Mouse (Mus musculus): Measurements from ENCODE around the gene Stk32c. TPM values are rescaled to one million over a fixed set of nuclear protein-coding genes. Genes with fewer than 3 reads are reported as not detected.

The Stk32c gene
- 0.14 and 0.16 TPM in 2 replicates for polyA plus RNA-seq (2014; fragmentation: Nextera tagmentation; extraction: Ambion mirVana)

DNA sequence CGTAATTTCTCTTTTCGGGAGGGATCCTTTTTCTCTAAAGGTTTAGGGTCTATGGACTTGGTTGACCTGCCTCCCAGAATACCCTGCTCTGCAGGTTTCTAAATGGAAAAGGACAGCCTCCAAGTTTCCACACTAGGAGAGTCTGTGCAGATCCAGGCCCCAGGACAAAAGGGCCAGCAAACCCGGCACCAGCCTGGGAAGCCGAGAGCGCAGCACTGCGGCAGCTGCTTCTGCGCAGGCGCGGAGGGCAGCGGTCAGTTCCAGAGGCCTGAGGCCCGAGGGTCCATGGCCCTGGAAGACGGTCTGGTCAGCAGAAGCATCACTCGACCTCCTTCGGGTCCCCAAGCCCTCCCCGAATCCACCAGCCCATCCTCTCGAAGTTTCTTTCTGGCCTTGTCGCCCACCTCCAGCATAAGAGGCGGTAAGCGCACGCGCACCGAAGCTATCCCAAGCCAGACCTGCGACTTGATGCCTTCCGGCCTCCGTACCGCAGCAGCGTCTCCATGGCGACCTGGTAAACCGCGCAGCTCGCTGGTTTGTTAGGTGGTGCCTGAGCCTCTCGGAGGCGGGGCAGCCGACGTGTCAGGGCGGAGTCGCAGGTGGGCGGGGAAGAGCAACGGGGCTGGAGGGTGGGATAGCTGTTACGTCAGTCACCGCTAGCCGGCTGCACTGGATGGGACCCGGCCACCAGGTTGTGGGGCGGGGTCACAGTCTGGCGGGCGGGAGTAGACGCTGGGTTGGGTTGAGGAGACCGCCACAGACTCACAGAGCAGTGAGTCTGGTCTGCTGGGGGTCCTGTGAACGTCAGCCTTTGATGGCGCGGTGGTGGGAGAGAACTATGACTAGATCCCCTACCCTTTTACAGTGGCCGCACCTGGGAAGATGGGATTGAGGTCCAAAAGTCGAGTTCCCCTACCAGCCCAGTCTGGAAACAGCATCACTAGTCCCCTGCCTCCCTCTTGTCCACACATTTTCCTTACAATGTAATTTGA is at the start of gene Stk32c, which contains the start of gene Lrrc27:
TSS of gene Stk32c (minus strand) at position 554 of the 992 bp plus-strand sequence.
TSS of gene Lrrc27 (plus strand) at position 235 of the 992 bp plus-strand sequence.
- peak within 1 kb of the TSS; percentile 82 for H3K27ac ChIP-seq (ENCODE audit: low read depth)
- H3K9ac ChIP-seq: peak within 1 kb of the TSS; percentile 67
- peak; percentile 51 for TF ChIP-seq CTCF (IDR thresholded peaks at IDR 0.05; ENCODE audit: low read depth)
- peak within 1 kb of the TSS; percentile 63 for H3K4me3 ChIP-seq (ENCODE audit: low read depth, low read length)
- H3K4me2 ChIP-seq: peak within 1 kb of the TSS; percentile 72
- no peaks in the 10 kb centered on the region for H3K9me3 ChIP-seq (ENCODE audit: low read depth, low read length)
- no peaks in the 10 kb centered on the region for H3K27me3 ChIP-seq (ENCODE audit: insufficient read depth, low read length)
- no peaks in the 10 kb centered on the region for H3K36me3 ChIP-seq (ENCODE audit: insufficient read depth)
- 0 out of 2 replicates have a peak, but pooled peaks cover 4% of the 10 kb centered on the region for H3K4me1 ChIP-seq (ENCODE audit: insufficient read depth)
- 2% methylated on average over 53 of the region's 53 CpGs for WGBS
- peak; percentile 97 for ATAC-seq (ENCODE audit: insufficient read depth)
- peak; percentile 99 for DNase-seq

DNA sequence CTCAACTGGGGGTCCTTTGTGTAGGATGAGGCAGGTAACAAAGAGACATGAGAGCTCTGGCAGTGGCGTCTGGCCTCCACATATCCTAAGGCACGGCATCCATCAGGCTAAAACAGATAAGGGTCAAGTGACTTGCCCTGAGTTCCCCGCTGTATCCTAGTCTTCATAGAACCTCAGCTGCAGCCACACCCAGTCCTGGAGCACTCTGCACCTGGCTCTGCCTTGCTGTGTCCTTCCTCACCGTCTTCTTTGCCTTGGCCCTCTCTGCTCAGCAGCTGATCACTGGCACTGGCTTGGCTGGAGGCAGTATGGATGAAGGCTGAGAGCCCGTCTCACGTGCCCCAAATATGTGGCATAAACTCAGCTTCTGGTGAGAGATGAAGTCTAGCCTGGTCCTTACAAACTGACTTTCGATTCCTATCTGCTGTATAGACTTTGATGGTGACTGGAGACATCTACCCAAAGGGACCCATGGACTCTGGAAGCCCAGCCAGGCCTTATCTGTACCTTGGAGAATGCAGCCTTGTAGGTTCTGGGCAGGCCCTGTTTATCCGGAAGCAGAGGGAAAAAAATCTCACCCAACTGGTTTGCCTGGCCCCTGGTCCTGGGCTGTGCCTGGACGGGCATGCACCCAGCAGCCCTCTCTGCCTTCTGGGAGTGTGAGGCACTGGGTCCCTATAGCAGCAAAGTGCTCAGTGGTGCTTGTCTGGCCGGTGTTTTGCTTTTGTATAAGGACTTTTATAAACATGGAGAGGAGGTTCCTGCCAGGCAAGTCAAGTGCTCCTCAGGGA is 44.8 kb upstream of the Stk32c start:
- H3K9me3 ChIP-seq (ENCODE audit: low read depth, low read length): no peaks in the 10 kb centered on the region
- 57% methylated on average over 10 of the region's 10 CpGs for WGBS
- no peak overlapping the region for H3K4me3 ChIP-seq (ENCODE audit: low read depth, low read length)
- no peak for TF ChIP-seq CTCF (IDR thresholded peaks at IDR 0.05; ENCODE audit: low read depth)
- ATAC-seq (ENCODE audit: insufficient read depth): peak; percentile 92
- H3K27ac ChIP-seq (ENCODE audit: low read depth): peak overlapping the region; percentile 91
- H3K4me2 ChIP-seq: no peak overlapping the region
- peak; percentile 83 for DNase-seq
- H3K36me3 ChIP-seq (ENCODE audit: insufficient read depth): peaks cover 26% of the 10 kb centered on the region
- peaks cover 13% of the 10 kb centered on the region for H3K4me1 ChIP-seq (ENCODE audit: insufficient read depth)
- no peaks in the 10 kb centered on the region for H3K27me3 ChIP-seq (ENCODE audit: insufficient read depth, low read length)
- no peak overlapping the region for H3K9ac ChIP-seq

DNA sequence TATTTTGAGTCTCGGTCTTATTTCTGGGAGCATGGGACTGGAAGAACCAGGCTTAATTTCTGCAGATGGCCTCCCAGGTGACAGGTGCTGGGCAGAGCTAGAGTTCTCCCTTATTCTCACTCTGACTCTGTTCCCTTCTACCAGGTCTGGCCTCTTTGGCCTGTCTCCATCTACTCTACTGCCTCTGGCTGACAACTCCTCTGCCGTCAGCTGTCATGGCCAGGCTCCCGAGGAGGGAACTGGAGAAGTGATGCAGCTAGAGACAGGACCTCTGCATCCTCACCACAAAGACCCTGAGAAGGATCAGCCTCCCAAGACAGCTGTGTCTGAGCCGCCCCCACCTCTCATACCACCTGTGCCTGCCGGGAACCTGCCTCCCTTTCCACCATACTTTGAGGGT is 41.5 kb upstream of the Stk32c start:
- DNase-seq (no peak), ATAC-seq (ENCODE audit: insufficient read depth) (no peak)
- WGBS: 77% methylated on average over 5 of the region's 5 CpGs

DNA sequence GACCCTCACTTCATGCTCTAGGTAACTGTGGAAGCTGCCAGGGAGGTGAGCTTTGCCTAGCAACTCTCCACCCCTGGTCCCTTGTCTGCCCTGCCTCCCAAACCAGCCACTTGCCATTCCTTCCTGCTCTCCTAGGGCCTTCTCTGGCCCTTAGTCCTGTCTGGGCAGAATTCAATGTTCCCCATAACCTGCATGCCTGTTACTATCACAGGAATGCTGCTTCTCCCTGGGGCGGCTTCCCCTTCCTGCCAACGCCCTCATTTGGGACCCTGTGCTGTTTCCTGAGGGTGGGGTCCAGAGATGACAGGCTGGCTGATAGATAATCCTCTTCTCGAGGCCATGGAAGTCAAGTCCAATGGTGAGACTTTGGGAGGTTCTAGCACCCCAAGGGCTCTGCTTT is 40.4 kb upstream of the Stk32c start:
- Histone ChIP-seq H3K4me3 (ENCODE audit: low read depth, low read length) (no peak overlapping the region), H3K36me3 (ENCODE audit: insufficient read depth) (peaks cover 23% of the 10 kb centered on the region), H3K9me3 (ENCODE audit: low read depth, low read length) (no peaks in the 10 kb centered on the region), H3K9ac (peak overlapping the region; percentile 3; the same call in 1 of the 2 replicates), H3K4me1 (ENCODE audit: insufficient read depth) (peaks cover 42% of the 10 kb centered on the region), H3K27ac (ENCODE audit: low read depth) (0 out of 2 replicates have a peak overlapping the region, but pooled peaks have one; percentile 5), H3K27me3 (ENCODE audit: insufficient read depth, low read length) (no peaks in the 10 kb centered on the region), H3K4me2 (no peak overlapping the region)
- TF ChIP-seq CTCF (IDR thresholded peaks at IDR 0.05; ENCODE audit: low read depth): no peak
- no peak for ATAC-seq (ENCODE audit: insufficient read depth)
- 54% methylated on average over 3 of the region's 3 CpGs for WGBS
- DNase-seq: no peak

More for the DNA sequence above, 41.5 kb upstream of the Stk32c start:
- Histone ChIP-seq H3K9ac (no peak overlapping the region), H3K4me1 (ENCODE audit: insufficient read depth) (peaks cover 37% of the 10 kb centered on the region), H3K9me3 (ENCODE audit: low read depth, low read length) (no peaks in the 10 kb centered on the region), H3K27me3 (ENCODE audit: insufficient read depth, low read length) (no peaks in the 10 kb centered on the region), H3K27ac (ENCODE audit: low read depth) (no peak overlapping the region), H3K4me2 (no peak overlapping the region), H3K36me3 (ENCODE audit: insufficient read depth) (peaks cover 23% of the 10 kb centered on the region), H3K4me3 (ENCODE audit: low read depth, low read length) (no peak overlapping the region)
- no peak for TF ChIP-seq CTCF (IDR thresholded peaks at IDR 0.05; ENCODE audit: low read depth)

DNA sequence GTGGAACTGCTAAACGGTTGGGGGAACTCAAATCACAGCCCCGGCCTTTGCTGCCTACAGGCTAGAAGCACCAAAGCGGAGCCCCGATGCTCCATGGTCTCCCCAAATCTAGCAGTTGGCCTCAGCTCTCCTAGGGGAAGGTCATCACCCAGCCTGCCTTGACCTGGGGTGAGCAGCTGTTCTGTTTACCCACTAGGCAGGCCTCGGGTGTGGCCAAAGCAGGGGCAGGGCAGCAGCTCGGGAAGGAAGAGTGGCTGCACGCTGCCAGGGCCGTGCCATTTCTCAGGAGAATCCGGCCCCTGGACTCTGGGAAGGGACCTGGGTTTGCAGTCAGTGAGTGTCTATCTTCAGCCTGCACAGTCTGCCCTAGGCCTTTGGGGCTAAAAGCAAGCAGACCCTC is 39.9 kb upstream of the Stk32c start:
- peak overlapping the region; percentile 3; the same call in 1 of the 2 replicates for H3K9ac ChIP-seq
- no peaks in the 10 kb centered on the region for H3K27me3 ChIP-seq (ENCODE audit: insufficient read depth, low read length)
- peaks cover 43% of the 10 kb centered on the region for H3K4me1 ChIP-seq (ENCODE audit: insufficient read depth)
- no peak overlapping the region for H3K4me3 ChIP-seq (ENCODE audit: low read depth, low read length)
- WGBS: 43% methylated on average over 9 of the region's 9 CpGs
- TF ChIP-seq CTCF (IDR thresholded peaks at IDR 0.05; ENCODE audit: low read depth): no peak
- ATAC-seq (ENCODE audit: insufficient read depth) (no peak), DNase-seq (no peak)
- H3K27ac ChIP-seq (ENCODE audit: low read depth): peak overlapping the region; percentile 5; the same call in 1 of the 2 replicates
- H3K4me2 ChIP-seq: no peak overlapping the region
- H3K9me3 ChIP-seq (ENCODE audit: low read depth, low read length): no peaks in the 10 kb centered on the region
- peaks cover 23% of the 10 kb centered on the region for H3K36me3 ChIP-seq (ENCODE audit: insufficient read depth)

DNA sequence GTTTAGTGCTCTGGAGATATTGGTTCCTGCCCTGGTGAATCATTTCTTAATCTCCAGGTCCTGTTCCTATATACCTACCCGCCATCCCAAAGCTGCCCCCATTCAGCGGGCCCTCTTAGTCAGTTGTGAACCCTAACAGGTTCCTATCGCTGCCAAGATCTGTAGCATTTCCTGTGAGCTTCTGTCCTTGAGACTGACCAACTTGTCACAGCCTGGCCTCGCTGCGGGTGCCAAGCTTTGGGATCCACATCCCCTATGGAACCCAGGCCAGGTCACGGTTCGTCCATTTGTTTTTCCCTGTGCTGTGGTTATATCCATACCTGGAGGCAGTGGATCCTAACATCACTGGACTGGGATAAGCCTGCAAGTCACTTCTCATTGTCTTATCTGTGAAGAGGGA is 39.5 kb upstream of the Stk32c start:
- WGBS: 73% methylated on average over 7 of the region's 7 CpGs
- no peak overlapping the region for H3K4me2 ChIP-seq

More for the DNA sequence above, 39.5 kb upstream of the Stk32c start:
- Histone ChIP-seq H3K27me3 (ENCODE audit: insufficient read depth, low read length) (no peaks in the 10 kb centered on the region), H3K4me3 (ENCODE audit: low read depth, low read length) (no peak overlapping the region), H3K9me3 (ENCODE audit: low read depth, low read length) (no peaks in the 10 kb centered on the region), H3K4me1 (ENCODE audit: insufficient read depth) (peaks cover 44% of the 10 kb centered on the region), H3K27ac (ENCODE audit: low read depth) (peak overlapping the region; percentile 5; the same call in 1 of the 2 replicates), H3K9ac (no peak overlapping the region), H3K36me3 (ENCODE audit: insufficient read depth) (peaks cover 23% of the 10 kb centered on the region)
- TF ChIP-seq CTCF (IDR thresholded peaks at IDR 0.05; ENCODE audit: low read depth): no peak
- ATAC-seq (ENCODE audit: insufficient read depth) (no peak), DNase-seq (no peak)

All from lung, embryonic 14.5 days (tissue).